Mouse (Mus musculus) gastrocnemius, adult 18-20 months (tissue): ENCODE results near the gene Clmn. TPM values are rescaled to one million over a fixed set of nuclear protein-coding genes. Genes with fewer than 3 reads are reported as not detected.
A peak's percentile ranks its signal among the peaks of the same experiment; 100 is the strongest.

ENCODE experiments used
- DNase-seq: peaks from one replicate; pipeline ENCODE4 v3.0.0; 2021; ENCODE audit warnings: low spot score
- total RNA-seq, 2 experiments: library from RNA; stranded (reverse); gene quantifications; 2 replicates each; pipeline ENCODE4 v1.2.3; 2021

Clmn gene
- total RNA-seq, 2 experiments from 2014 or later, result 1.6 to 2.4 TPM

- no peak for DNase-seq
Measured at GRCm38 (mm10) chr12:104817172-104817866, 47.6 kb downstream of the Clmn start.

- no peak for DNase-seq
Measured at GRCm38 (mm10) chr12:104814291-104814690, 50.6 kb downstream of the Clmn start.

GRCm38 (mm10) chr12:104813762-104814161, 51.1 kb downstream of the Clmn start:
- DNase-seq, result no peak

- DNase-seq, result no peak
Measured at GRCm38 (mm10) chr12:104812711-104813110, 52.2 kb downstream of the Clmn start.

- no peak for DNase-seq
Measured at GRCm38 (mm10) chr12:104810923-104811443, 53.9 kb downstream of the Clmn start.

- DNase-seq, result no peak
Measured at GRCm38 (mm10) chr12:104808421-104809067, 56.3 kb downstream of the Clmn start.

- DNase-seq, result no peak
Measured at GRCm38 (mm10) chr12:104806680-104807375, 58.0 kb downstream of the Clmn start.

GRCm38 (mm10) chr12:104801494-104802260, 63.2 kb downstream of the Clmn start:
- DNase-seq, result no peak

- no peak for DNase-seq
Measured at GRCm38 (mm10) chr12:104799365-104799764, 65.5 kb downstream of the Clmn start.

DNA sequence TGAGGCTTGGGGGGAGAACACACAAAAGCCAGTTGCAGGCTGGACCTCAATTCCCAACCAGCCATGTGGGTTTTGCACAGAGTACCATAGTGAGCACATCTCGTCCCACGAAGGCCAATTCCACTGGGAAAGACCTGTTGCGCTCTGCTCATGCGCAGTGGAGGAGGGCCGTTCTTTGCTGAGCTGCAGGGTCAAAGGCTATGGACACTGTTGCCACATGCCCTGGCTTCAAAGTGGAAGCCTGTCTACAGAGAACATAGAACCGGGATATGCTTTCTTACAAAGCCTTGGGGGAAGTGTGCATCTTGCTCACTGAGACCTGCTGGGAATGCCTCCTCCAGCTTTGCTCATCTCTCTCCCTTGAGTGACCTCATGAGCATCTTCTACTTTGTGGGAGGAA, 67.0 kb downstream of the Clmn start:
- no peak for DNase-seq

DNA sequence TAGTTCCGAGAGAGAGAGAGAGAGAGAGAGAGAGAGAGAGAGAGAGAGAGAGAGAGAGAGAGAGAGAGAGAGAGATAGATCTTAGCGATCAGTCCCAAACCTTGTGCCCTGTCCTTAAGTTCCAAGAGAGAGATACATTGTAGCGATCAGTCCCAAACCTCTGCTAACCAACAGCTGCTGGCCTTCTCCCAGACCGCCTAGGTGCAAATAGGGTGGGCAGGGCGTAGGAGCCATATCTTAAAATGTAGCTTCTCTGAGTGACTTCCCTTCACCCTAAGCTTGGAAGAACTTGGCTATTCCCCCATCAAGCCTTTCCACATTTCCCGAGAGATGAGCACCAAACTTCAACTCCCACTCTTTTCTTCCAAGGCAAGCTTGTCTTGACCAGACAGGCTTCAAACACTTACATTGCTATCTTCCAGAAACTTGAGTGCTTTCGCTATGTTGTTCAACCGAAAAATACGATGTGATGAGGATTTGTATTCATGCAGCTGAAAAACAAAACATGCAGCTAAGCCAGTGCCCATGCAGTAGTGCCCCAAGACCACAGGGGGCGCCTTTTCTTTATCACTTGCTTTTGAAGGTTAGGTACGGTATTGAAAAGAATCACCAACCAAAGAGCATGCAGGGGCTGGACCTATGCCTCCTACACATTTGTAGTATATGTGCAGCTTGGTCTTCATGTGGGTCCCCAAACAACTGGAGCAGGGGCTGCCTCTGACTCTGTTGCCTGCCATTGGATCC, 68.1 kb downstream of the Clmn start:
- no peak for DNase-seq

DNA sequence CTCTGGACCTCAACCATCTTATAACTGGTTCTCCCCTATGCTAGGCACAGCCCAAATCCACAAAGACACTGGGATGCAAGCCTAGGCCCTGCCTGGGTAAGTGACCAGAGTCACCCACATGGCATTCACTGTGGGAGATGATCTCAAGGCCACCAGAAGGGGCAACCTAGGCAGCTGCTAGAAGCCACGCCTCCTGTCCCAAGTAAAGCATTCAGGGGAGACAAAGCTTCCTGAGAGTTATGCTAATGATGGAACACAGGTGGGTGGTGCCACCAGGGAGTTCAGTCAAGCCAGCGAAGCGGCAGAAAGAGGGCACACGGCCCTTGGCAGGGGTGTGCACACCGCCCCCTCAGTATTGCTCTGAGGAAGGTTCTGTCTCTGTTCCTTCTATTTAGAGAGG, 69.9 kb downstream of the Clmn start:
- DNase-seq, result no peak

DNA sequence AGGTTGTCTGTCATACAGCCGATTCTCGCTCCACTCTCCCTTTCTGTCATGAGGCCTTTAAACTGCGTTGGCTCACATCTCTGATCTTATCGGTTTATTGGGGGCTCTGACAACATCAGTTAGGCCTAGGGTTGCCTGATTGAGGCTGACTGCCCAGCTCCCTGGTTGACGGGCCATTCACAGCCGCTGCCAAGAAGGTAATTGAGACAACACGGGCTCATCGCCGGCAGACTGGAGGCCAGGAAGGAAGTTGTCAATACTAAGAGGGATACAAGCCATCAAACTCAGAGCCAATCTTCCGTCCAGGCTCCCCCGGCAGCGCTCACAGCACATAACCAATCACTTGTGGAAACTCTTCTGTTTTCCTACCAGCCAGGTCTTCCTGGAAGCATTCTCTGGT, 71.4 kb downstream of the Clmn start:
- DNase-seq, result peak; percentile 47

DNA sequence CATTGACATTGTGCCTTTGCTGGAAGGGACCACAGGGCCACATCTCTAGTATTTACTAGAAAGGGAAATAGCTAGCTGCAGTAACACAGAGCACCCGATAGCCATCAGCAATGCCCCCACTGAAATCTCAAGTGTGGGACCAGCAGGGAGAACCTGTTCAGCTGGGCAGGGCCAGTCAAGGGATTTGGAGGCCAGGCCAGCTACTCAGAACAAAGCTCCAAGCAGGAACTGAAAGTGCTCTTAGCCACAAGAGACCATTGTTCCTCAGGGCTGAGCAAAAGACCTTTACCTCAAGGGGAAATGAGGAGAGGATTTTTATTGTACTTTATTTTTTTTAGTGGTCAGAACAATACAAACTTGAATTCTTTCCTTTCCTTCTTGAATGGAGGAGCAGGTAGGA, 87.3 kb downstream of the Clmn start:
- no peak for DNase-seq

DNA sequence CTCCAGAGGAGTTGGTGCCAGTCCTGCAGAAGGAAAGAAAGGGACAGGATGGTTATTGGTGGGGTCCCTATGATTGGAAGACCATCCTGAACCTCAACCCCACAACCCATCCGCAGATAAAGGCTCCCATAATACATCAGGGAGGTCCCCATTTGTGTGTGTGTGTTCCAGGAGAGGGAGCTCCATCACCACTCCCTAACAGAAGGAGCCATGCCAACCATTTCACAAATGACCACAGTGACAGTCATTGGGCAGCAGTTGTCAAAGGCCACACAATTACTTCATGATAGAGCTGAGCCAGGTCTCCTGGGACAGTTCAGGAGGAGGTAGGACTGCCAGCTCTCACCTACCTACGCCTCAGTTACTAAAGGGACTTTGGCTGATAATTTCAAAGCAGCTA, 92.9 kb downstream of the Clmn start:
- DNase-seq, result peak; percentile 30

DNA sequence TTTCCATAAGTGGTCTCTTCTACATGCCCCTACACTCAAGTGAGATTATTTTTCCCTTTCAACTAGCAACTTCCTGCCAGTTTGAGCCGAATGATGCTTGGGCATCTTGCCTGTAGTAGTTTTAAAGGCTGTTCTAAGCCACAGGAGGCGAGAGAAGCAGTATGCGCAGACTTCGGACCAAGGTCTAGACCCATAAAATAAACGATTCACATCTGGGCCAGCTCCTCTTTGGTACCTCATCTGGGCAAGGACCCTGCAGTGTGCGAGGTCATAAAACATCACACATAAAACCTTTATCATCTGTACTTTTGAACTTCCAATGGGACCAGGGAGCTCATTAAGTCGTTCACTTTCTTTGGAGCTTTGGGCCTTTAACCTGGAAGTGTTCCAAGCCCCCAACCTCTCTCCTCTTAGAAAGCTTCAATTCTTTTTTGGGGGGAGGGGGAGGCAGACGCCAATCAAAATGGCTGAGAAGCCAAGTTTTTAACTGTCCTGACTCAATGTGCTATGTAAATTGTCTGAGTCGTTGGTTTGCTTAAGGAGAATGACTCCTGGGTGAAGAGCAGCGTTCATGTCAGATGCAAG, 95.6 kb downstream of the Clmn start:
- no peak for DNase-seq

DNA sequence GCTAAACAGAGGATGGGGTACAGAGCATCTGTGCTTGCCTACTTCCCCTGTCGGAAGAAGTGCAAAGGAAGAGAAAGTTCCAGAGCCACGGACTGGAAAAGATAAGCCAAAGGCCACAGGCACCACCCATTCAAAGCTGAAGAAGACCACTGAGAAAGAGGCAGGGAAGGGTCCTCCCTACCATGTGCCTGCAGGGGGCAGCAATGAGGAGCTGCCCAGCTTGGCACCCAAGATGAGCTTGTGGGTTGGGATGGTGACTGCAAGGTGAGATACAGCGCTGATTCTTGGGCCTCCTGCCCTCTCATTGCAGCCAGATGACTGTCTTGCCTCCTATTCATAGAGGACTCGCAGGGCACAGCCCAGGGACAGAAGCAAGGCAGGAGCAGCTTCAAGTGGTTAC, 97.7 kb downstream of the Clmn start:
- no peak for DNase-seq

DNA sequence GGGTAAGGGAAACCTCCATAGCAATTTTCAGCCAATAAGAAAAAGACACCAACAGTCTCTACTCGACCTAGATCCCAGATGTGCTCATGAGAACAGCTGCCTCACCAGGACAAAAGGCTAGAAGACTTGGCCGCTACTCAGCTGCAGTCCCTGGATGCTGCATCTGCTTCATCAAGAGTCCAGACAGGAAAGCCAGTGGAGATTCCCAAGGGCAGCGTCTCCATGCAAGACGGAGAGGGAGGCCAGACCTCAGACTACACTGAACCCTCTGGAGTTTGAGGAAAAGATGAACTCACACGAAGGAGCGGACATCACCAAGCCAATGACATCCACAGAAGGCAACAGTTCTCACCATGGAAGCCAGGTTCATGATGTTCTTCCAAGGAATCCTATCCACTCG, 99.1 kb downstream of the Clmn start:
- DNase-seq, result peak; percentile 74

DNA sequence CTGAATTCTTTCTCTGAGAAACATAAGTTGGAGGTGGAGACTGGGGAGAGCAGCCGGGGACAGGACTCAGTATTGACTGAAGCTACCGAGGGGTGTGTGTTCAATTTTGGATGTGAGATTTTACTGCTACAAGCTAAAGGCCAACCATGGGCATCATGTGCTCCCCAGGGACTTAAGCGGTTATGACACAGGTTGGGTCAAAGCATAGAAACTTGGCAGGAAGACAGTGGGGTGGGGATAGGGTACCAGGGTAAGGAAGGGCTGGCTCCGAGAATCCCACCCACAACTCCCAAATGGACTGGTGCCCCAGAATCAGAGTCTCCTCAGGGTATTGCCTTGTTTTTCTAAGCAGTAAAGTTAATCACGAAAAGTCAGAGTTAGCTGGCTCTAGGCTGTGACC, 99.8 kb downstream of the Clmn start:
- no peak for DNase-seq

- no peak for DNase-seq
Measured at GRCm38 (mm10) chr12:104763918-104764317, 101.0 kb downstream of the Clmn start.

DNA sequence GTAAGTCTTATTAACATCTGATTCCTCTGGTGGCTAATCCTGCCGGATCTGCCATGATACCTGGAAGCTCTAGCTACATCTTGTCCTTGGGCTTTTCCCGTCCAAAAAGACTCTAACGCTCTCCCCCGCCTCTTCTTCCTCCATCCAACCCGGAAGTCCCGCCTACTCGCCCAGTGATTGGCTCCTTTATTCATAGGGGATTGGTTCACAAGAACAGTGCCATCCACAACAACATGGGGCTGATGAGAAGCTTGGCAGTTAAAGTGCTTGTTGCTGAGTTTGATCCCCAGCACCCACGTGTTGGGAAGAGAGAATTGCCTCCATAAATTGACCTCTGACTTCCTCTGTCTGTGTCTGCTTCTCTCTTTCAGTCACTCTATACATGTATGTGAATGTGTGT, 103.5 kb downstream of the Clmn start:
- DNase-seq, result no peak
